Mouse (Mus musculus) mouse trophoblast stem cell (cell line): ENCODE measurements around the gene Gm2431.
"Not testable (repeated sequence)": the region's sequence is repeated elsewhere in the genome, so short reads cannot be mapped to it uniquely, and the experiment has no call there.

Experiments used
- in situ Hi-C, 2 experiments: fragments of 300-500 bp; cut with MseI, MboI; formaldehyde crosslinking; loops; 2 replicates in 1 of 2; 3 replicates in 1 of 2; pipeline ENCODE4 v1.15.1; 2025

Gm2431 gene

GRCm38 (mm10) chr7:142258254-142258653 lies at the start of gene Gm2431:
Gene Gm2431, minus strand, starts transcription at chr7:142258354.
- in situ Hi-C loops: not testable (repeated sequence)

- in situ Hi-C loops: not testable (repeated sequence)
Observed at GRCm38 (mm10) chr7:142303929-142304328, 45.8 kb upstream of the Gm2431 start.

- in situ Hi-C loops: no loop called here
Observed at GRCm38 (mm10) chr7:142303249-142303648, 45.1 kb upstream of the Gm2431 start, which contains the start of gene Krtap5-4. Gene Krtap5-4, plus strand, starts transcription at chr7:142303549.

GRCm38 (mm10) chr7:142297018-142297417 lies 38.9 kb upstream of the Gm2431 start, which contains the start of gene Krtap5-1:
Gene Krtap5-1, minus strand, starts transcription at chr7:142297118.
- in situ Hi-C loops: not testable (repeated sequence)

- in situ Hi-C loops: not testable (repeated sequence)
Observed at GRCm38 (mm10) chr7:142296108-142296507, 38.0 kb upstream of the Gm2431 start.

- in situ Hi-C loops: no loop called here
Observed at GRCm38 (mm10) chr7:142295418-142295817, 37.3 kb upstream of the Gm2431 start.

GRCm38 (mm10) chr7:142293851-142294250 lies 35.7 kb upstream of the Gm2431 start:
- in situ Hi-C loops: not testable (repeated sequence)

- in situ Hi-C loops: not testable (repeated sequence)
Observed at GRCm38 (mm10) chr7:142285910-142286612, 27.9 kb upstream of the Gm2431 start.

GRCm38 (mm10) chr7:142285130-142285835 lies 27.1 kb upstream of the Gm2431 start:
- in situ Hi-C loops: no loop called here

GRCm38 (mm10) chr7:142284615-142285080 lies 26.5 kb upstream of the Gm2431 start:
- in situ Hi-C loops: no loop called here

GRCm38 (mm10) chr7:142284023-142284591 lies 26.0 kb upstream of the Gm2431 start:
- in situ Hi-C loops: no loop called here

GRCm38 (mm10) chr7:142282847-142283246 lies 24.7 kb upstream of the Gm2431 start:
- in situ Hi-C loops: not testable (repeated sequence)

GRCm38 (mm10) chr7:142279291-142279690 lies 21.1 kb upstream of the Gm2431 start:
- in situ Hi-C loops: not testable (repeated sequence)

GRCm38 (mm10) chr7:142278183-142278582 lies 20.0 kb upstream of the Gm2431 start:
- in situ Hi-C loops: not testable (repeated sequence)

GRCm38 (mm10) chr7:142274263-142274662 lies 16.1 kb upstream of the Gm2431 start, which contains the start of gene Gm4559:
Gene Gm4559, minus strand, starts transcription at chr7:142274363.
- in situ Hi-C loops: not testable (repeated sequence)

GRCm38 (mm10) chr7:142255517-142255916 lies 2.6 kb downstream of the Gm2431 start:
- in situ Hi-C loops: no loop called here

GRCm38 (mm10) chr7:142249824-142250223 lies 8.3 kb downstream of the Gm2431 start:
- in situ Hi-C loops: loop anchor here in 1 of 2 experiments (10.0 kb wide), 1 partner anchor 105 kb away; the partner anchor contains the start of gene Gm45337

GRCm38 (mm10) chr7:142240978-142241377 lies 17.2 kb downstream of the Gm2431 start, which contains the start of gene Gm40460:
Gene Gm40460, minus strand, starts transcription at chr7:142241078.
- in situ Hi-C loops: loop anchor here in 1 of 2 experiments (10.0 kb wide), 1 partner anchor 96 kb away; the partner anchor contains the start of gene Gm45337

GRCm38 (mm10) chr7:142231540-142231939 lies 26.6 kb downstream of the Gm2431 start:
- in situ Hi-C loops: no loop called here

- in situ Hi-C loops: not testable (repeated sequence)
Observed at GRCm38 (mm10) chr7:142229871-142230270, 28.3 kb downstream of the Gm2431 start, which contains the start of gene Krtap5-5. Gene Krtap5-5, minus strand, starts transcription at chr7:142229971.

GRCm38 (mm10) chr7:142224518-142224917 lies 33.6 kb downstream of the Gm2431 start:
- in situ Hi-C loops: no loop called here

- in situ Hi-C loops: not testable (repeated sequence)
Observed at GRCm38 (mm10) chr7:142212136-142212535, 46.0 kb downstream of the Gm2431 start.
